ENCODE assay signal across 27 mouse cellular contexts in genomic region chr12:116528861-116529260, GRCm38 (mm10). TPM values are rescaled to one million over a fixed set of nuclear protein-coding genes. Genes with fewer than 3 reads are reported as not detected.
DNase-seq lines count a peak whose midpoint lies in the region.
"Had no signal": no experiment of that assay in that cellular context is flagged by ENCODE, and none has a peak within 500 bp of the region (broad histone marks: within the 10 kb centered on the region; RNA-seq: fewer than 3 reads in every experiment).

No protein-coding gene starts in this region.

- 71% methylated on average over 4 of the region's 4 CpGs for WGBS in heart, embryonic 10.5 days

- H3K27me3 ChIP-seq in heart, embryonic 10.5 days (ENCODE audit: insufficient read depth, poor library complexity, severe bottlenecking): no peaks in the 10 kb centered on the region
- H3K27me3 ChIP-seq: embryonic facial prominence, embryonic 12.5 days; embryonic facial prominence, embryonic 15.5 days; forebrain, embryonic 13.5 days; heart, embryonic 12.5 days; heart, embryonic 15.5 days; hindbrain, embryonic 12.5 days; hindbrain, embryonic 15.5 days; Patski had no signal

- DNase-seq in adrenal gland, adult 2 months: peak; percentile 54
- DNase-seq in adrenal gland, postnatal 25 days: no peak
- DNase-seq in cerebellum, postnatal 25 days: peak; percentile 9 to 16
- no peak for DNase-seq in cerebellum, adult 9-10 months
- DNase-seq in heart, embryonic 10.5 days (ENCODE audit: low spot score): peak; percentile 22
- DNase-seq in heart, postnatal 10 days: no peak
- no peak for DNase-seq in left cerebral cortex, adult 8-10 months (ENCODE audit: low spot score in 2 of 2)
- DNase-seq: B cell, adult 2 months; cerebellum, postnatal 10 days; gastrocnemius, postnatal 10 days; gastrocnemius, postnatal 36 days; heart, postnatal 14 days; kidney, adult 2 months had no signal

- H3K27ac ChIP-seq in heart, embryonic 10.5 days: no peak overlapping the region
- H3K27ac ChIP-seq: embryonic facial prominence, embryonic 12.5 days; embryonic facial prominence, embryonic 15.5 days; forebrain, embryonic 13.5 days; heart, embryonic 15.5 days; hindbrain, embryonic 12.5 days; hindbrain, embryonic 15.5 days had no signal

- H3K36me3 ChIP-seq in heart, embryonic 10.5 days: no peaks in the 10 kb centered on the region
- H3K36me3 ChIP-seq: embryonic facial prominence, embryonic 12.5 days; embryonic facial prominence, embryonic 15.5 days; G1E; heart, embryonic 12.5 days; heart, embryonic 15.5 days; hindbrain, embryonic 12.5 days; hindbrain, embryonic 15.5 days had no signal

- no peak overlapping the region for H3K4me3 ChIP-seq in heart, embryonic 10.5 days
- H3K4me3 ChIP-seq: embryonic facial prominence, embryonic 12.5 days; embryonic facial prominence, embryonic 15.5 days; forebrain, embryonic 13.5 days; heart, embryonic 12.5 days; heart, embryonic 15.5 days; hindbrain, embryonic 12.5 days; hindbrain, embryonic 15.5 days had no signal

- intact Hi-C loops in heart, postnatal 10 days (cut with DNase I): no loop called here

- H3K9me3 ChIP-seq in heart, embryonic 10.5 days: no peaks in the 10 kb centered on the region
- H3K9me3 ChIP-seq: embryonic facial prominence, embryonic 12.5 days; embryonic facial prominence, embryonic 15.5 days; forebrain, embryonic 13.5 days; G1E; heart, embryonic 12.5 days; heart, embryonic 15.5 days; hindbrain, embryonic 12.5 days; hindbrain, embryonic 15.5 days had no signal

- no peaks in the 10 kb centered on the region for H3K4me1 ChIP-seq in heart, embryonic 10.5 days
- H3K4me1 ChIP-seq: embryonic facial prominence, embryonic 12.5 days; embryonic facial prominence, embryonic 15.5 days; forebrain, embryonic 13.5 days; heart, embryonic 12.5 days; heart, embryonic 15.5 days; hindbrain, embryonic 12.5 days; hindbrain, embryonic 15.5 days had no signal

RNA-seq across cellular contexts. Expression of gene Ptprn2, which starts 43.3 kb away (rescaled TPM):
- total RNA-seq in adrenal gland, adult 2 months (2021): 10 to 100 TPM; 17.4 to 25.4 TPM
- 18.7 and 22.3 TPM in 2 replicates for polyA plus RNA-seq in adrenal gland, adult 2 months (2012; rRNA removed)
- total RNA-seq in adrenal gland, postnatal 25 days (2021): 15.1 and 21.7 TPM in 2 replicates
- polyA plus RNA-seq in heart, embryonic 10.5 days (2016; fragmentation: Nextera tagmentation; extraction: Ambion mirVana): 0.16 TPM in 1 of 2 replicates, not detected in the other
- under 1 TPM; 0.14 to 0.20 TPM for total RNA-seq in heart, postnatal 10 days (2021)
- 100 to 1,000 TPM; 314 to 341 (median 329) TPM for total RNA-seq in left cerebral cortex, adult 8-10 months (2022)
- total RNA-seq: CH12.LX; common myeloid progenitor, adult 5-6 weeks; gastrocnemius, adult 18-20 months; gastrocnemius, postnatal 36 days; granulocyte monocyte progenitor cell, adult 5-6 weeks; hematopoietic stem cell, adult 5-6 weeks had no signal
- polyA plus RNA-seq: G1E, Patski had no signal

Comparison
In these comparisons a context has a peak if more than half of its experiments do, and no peak if none do; other contexts are left out.
1. DNase-seq: peak in adrenal gland, adult 2 months (single experiment), cerebellum, postnatal 25 days (2 of 2) and heart, embryonic 10.5 days (single experiment); none in adrenal gland, postnatal 25 days (single experiment), cerebellum, adult 9-10 months (single experiment), heart, postnatal 10 days (0 of 2) and left cerebral cortex, adult 8-10 months (0 of 2).
2. RNA of gene Ptprn2, which starts 43.3 kb away (total RNA-seq): 314 to 341 TPM in left cerebral cortex, adult 8-10 months, 17.4 to 25.4 TPM in adrenal gland, adult 2 months and 15.1 to 21.7 TPM in adrenal gland, postnatal 25 days; 0.14 to 0.20 TPM in heart, postnatal 10 days; every median in the first group is over 10 times any median in the second.